In genomic region chr2:71780016-71780415, GRCm38 (mm10) we compare ENCODE assay signal across 22 mouse cellular contexts. TPM values are rescaled to one million over a fixed set of nuclear protein-coding genes. Genes with fewer than 3 reads are reported as not detected.
A peak's percentile ranks its signal among the peaks of the same experiment; 100 is the strongest.
DNase-seq lines count a peak whose midpoint lies in the region; ATAC-seq and TF ChIP-seq lines count a peak whose summit lies in the region.
"Had no signal": no experiment of that assay in that cellular context is flagged by ENCODE, and none has a peak within 500 bp of the region (broad histone marks: within the 10 kb centered on the region; RNA-seq: fewer than 3 reads in every experiment).

No protein-coding gene starts in this region.

- WGBS in heart, embryonic 11.5 days (ENCODE audit: insufficient replicate concordance): 57% methylated on average over 6 of the region's 6 CpGs
- WGBS in heart, adult 2 months: 55% methylated on average over 6 of the region's 6 CpGs
- WGBS in kidney, embryonic 14.5 days: 67% methylated on average over 6 of the region's 6 CpGs
- 63% methylated on average over 6 of the region's 6 CpGs for WGBS in neural tube, embryonic 13.5 days
- 70% methylated on average over 6 of the region's 6 CpGs for WGBS in neural tube, embryonic 15.5 days
- WGBS in stomach, embryonic 16.5 days: 69% methylated on average over 6 of the region's 6 CpGs

- intact Hi-C loops in heart, adult 2 months (cut with DNase I): no loop called here

- no peak for DNase-seq in heart, adult 2 months
- DNase-seq in kidney, adult 9 months: no peak
- DNase-seq in frontal cortex, postnatal 25 days (ENCODE audit: low spot score in 2 of 2): no peak
- DNase-seq: adrenal gland, adult 2 months; cerebellum, adult 9-10 months; gastrocnemius, postnatal 25 days; kidney, postnatal 36 days; left cerebral cortex, postnatal 4 days; liver; right cerebral cortex, postnatal 25 days had no signal

- H3K9me3 ChIP-seq in heart, embryonic 11.5 days (replicated peaks; ENCODE audit: control insufficient read depth, low read length): no peaks in the 10 kb centered on the region
- H3K9me3 ChIP-seq in kidney, embryonic 14.5 days (ENCODE audit: control insufficient read depth, low read length): no peaks in the 10 kb centered on the region
- H3K9me3 ChIP-seq in neural tube, embryonic 13.5 days: no peaks in the 10 kb centered on the region
- H3K9me3 ChIP-seq in neural tube, embryonic 15.5 days (replicated peaks): no peaks in the 10 kb centered on the region
- H3K9me3 ChIP-seq in stomach, embryonic 16.5 days (replicated peaks; ENCODE audit: control insufficient read depth, low read length): no peaks in the 10 kb centered on the region
- H3K9me3 ChIP-seq: forebrain, embryonic 15.5 days; hindbrain, embryonic 15.5 days; midbrain, embryonic 13.5 days; neural tube, embryonic 12.5 days had no signal

- no peaks in the 10 kb centered on the region for H3K27me3 ChIP-seq in heart, embryonic 11.5 days (ENCODE audit: control insufficient read depth, insufficient read depth, low read length)
- no peaks in the 10 kb centered on the region for H3K27me3 ChIP-seq in heart, adult 2 months (ENCODE audit: control insufficient read depth, insufficient read depth, low read length)
- no peaks in the 10 kb centered on the region for H3K27me3 ChIP-seq in kidney, embryonic 14.5 days (ENCODE audit: control insufficient read depth, insufficient read depth, low read length)
- no peaks in the 10 kb centered on the region for H3K27me3 ChIP-seq in neural tube, embryonic 13.5 days
- no peaks in the 10 kb centered on the region for H3K27me3 ChIP-seq in neural tube, embryonic 15.5 days (replicated peaks)
- H3K27me3 ChIP-seq in stomach, embryonic 16.5 days (ENCODE audit: control insufficient read depth, insufficient read depth, low read length): 0 out of 2 replicates have a peak, but pooled peaks cover 3% of the 10 kb centered on the region
- H3K27me3 ChIP-seq: forebrain, embryonic 15.5 days; hindbrain, embryonic 15.5 days; neural tube, embryonic 12.5 days had no signal

- no peak overlapping the region for H3K4me2 ChIP-seq in heart, embryonic 11.5 days
- H3K4me2 ChIP-seq in kidney, embryonic 14.5 days (replicated peaks; ENCODE audit: low read depth, low read length): no peak overlapping the region
- no peak overlapping the region for H3K4me2 ChIP-seq in neural tube, embryonic 13.5 days
- H3K4me2 ChIP-seq in neural tube, embryonic 15.5 days: no peak overlapping the region
- no peak overlapping the region for H3K4me2 ChIP-seq in stomach, embryonic 16.5 days (ENCODE audit: low read depth, low read length)
- H3K4me2 ChIP-seq: forebrain, embryonic 15.5 days; hindbrain, embryonic 15.5 days; midbrain, embryonic 13.5 days; neural tube, embryonic 12.5 days had no signal

- H3K4me1 ChIP-seq in heart, embryonic 11.5 days (ENCODE audit: control insufficient read depth, insufficient read depth, low read length): peaks cover 8% of the 10 kb centered on the region; the same call in 1 of the 2 replicates
- peaks cover 2% of the 10 kb centered on the region for H3K4me1 ChIP-seq in heart, adult 2 months (ENCODE audit: control insufficient read depth, insufficient read depth, low read length)
- H3K4me1 ChIP-seq in kidney, embryonic 14.5 days (ENCODE audit: control insufficient read depth, insufficient read depth, low read length): peaks cover 3% of the 10 kb centered on the region; the same call in 1 of the 2 replicates
- H3K4me1 ChIP-seq in neural tube, embryonic 13.5 days (replicated peaks): peaks cover 11% of the 10 kb centered on the region
- H3K4me1 ChIP-seq in neural tube, embryonic 15.5 days: peaks cover 10% of the 10 kb centered on the region
- no peaks in the 10 kb centered on the region for H3K4me1 ChIP-seq in stomach, embryonic 16.5 days (ENCODE audit: control insufficient read depth, insufficient read depth, low read length)

- no peak for TF ChIP-seq CTCF in heart, adult 2 months (IDR thresholded peaks at IDR 0.05)

- TF ChIP-seq POLR2A in heart, adult 2 months (IDR thresholded peaks at IDR 0.05; ENCODE audit: insufficient read depth, low read depth, low read length): no peak

- H3K9ac ChIP-seq in heart, embryonic 11.5 days (ENCODE audit: low read depth, low read length): no peak overlapping the region
- H3K9ac ChIP-seq in heart, adult 2 months (ENCODE audit: low read depth, low read length): no peak overlapping the region
- no peak overlapping the region for H3K9ac ChIP-seq in kidney, embryonic 14.5 days (ENCODE audit: low read depth, low read length)
- no peak overlapping the region for H3K9ac ChIP-seq in neural tube, embryonic 13.5 days
- no peak overlapping the region for H3K9ac ChIP-seq in neural tube, embryonic 15.5 days (replicated peaks)
- no peak overlapping the region for H3K9ac ChIP-seq in stomach, embryonic 16.5 days (ENCODE audit: low read length)
- H3K9ac ChIP-seq: forebrain, embryonic 15.5 days; hindbrain, embryonic 15.5 days; midbrain, embryonic 13.5 days; neural tube, embryonic 12.5 days had no signal

- no peak for TF ChIP-seq EP300 in heart, adult 2 months (IDR thresholded peaks at IDR 0.05; ENCODE audit: insufficient read depth, low read depth, low read length)

- no peaks in the 10 kb centered on the region for H3K36me3 ChIP-seq in heart, embryonic 11.5 days (ENCODE audit: control insufficient read depth, insufficient read depth, low read length)
- no peaks in the 10 kb centered on the region for H3K36me3 ChIP-seq in heart, adult 2 months (ENCODE audit: control insufficient read depth, insufficient read depth, low read length)
- no peaks in the 10 kb centered on the region for H3K36me3 ChIP-seq in kidney, embryonic 14.5 days (ENCODE audit: control insufficient read depth, insufficient read depth, low read length)
- no peaks in the 10 kb centered on the region for H3K36me3 ChIP-seq in neural tube, embryonic 13.5 days
- no peaks in the 10 kb centered on the region for H3K36me3 ChIP-seq in neural tube, embryonic 15.5 days
- H3K36me3 ChIP-seq in stomach, embryonic 16.5 days (ENCODE audit: control insufficient read depth, insufficient read depth, low read length): no peaks in the 10 kb centered on the region
- H3K36me3 ChIP-seq: forebrain, embryonic 15.5 days; hindbrain, embryonic 15.5 days; midbrain, embryonic 13.5 days; neural tube, embryonic 12.5 days had no signal

- ATAC-seq in heart, embryonic 11.5 days (replicated peaks; ENCODE audit: insufficient number of reproducible peaks, low FRiP score, low TSS enrichment): no peak
- ATAC-seq in kidney, embryonic 14.5 days (ENCODE audit: low FRiP score, low TSS enrichment): no peak
- ATAC-seq in neural tube, embryonic 13.5 days (ENCODE audit: low read depth): 0 out of 2 replicates have a peak, but pooled peaks have one; percentile 47
- no peak for ATAC-seq in neural tube, embryonic 15.5 days (ENCODE audit: low FRiP score)
- ATAC-seq in stomach, embryonic 16.5 days (ENCODE audit: insufficient read depth, low FRiP score): no peak
- ATAC-seq: forebrain, embryonic 15.5 days; intestine, postnatal 0 days; midbrain, embryonic 13.5 days had no signal

- 0 out of 2 replicates have a peak overlapping the region, but pooled peaks have one; percentile 50 for H3K27ac ChIP-seq in heart, embryonic 11.5 days (ENCODE audit: low read depth, low read length)
- no peak overlapping the region; the same call in 1 of the 2 replicates for H3K27ac ChIP-seq in heart, adult 2 months
- H3K27ac ChIP-seq in kidney, embryonic 14.5 days (ENCODE audit: low read depth, low read length): 0 out of 2 replicates have a peak overlapping the region, but pooled peaks have one; percentile 11
- H3K27ac ChIP-seq in neural tube, embryonic 13.5 days (replicated peaks): no peak overlapping the region
- no peak overlapping the region for H3K27ac ChIP-seq in neural tube, embryonic 15.5 days (replicated peaks)
- H3K27ac ChIP-seq in stomach, embryonic 16.5 days (ENCODE audit: low read length): peak overlapping the region; percentile 70; the same call in 1 of the 2 replicates
- H3K27ac ChIP-seq: forebrain, embryonic 15.5 days; hindbrain, embryonic 15.5 days; left cerebral cortex, adult 2 months; macrophage; midbrain, embryonic 13.5 days; neural tube, embryonic 12.5 days had no signal

- H3K79me2 ChIP-seq in heart, adult 2 months (replicated peaks; ENCODE audit: control insufficient read depth, insufficient read depth, low read length): no peaks in the 10 kb centered on the region

- no peak overlapping the region for H3K4me3 ChIP-seq in heart, embryonic 11.5 days (ENCODE audit: low read depth, low read length)
- H3K4me3 ChIP-seq in heart, adult 2 months: no peak overlapping the region
- H3K4me3 ChIP-seq in kidney, embryonic 14.5 days (ENCODE audit: low read length): no peak overlapping the region
- H3K4me3 ChIP-seq in neural tube, embryonic 13.5 days: no peak overlapping the region
- no peak overlapping the region for H3K4me3 ChIP-seq in neural tube, embryonic 15.5 days (replicated peaks)
- H3K4me3 ChIP-seq in stomach, embryonic 16.5 days (replicated peaks; ENCODE audit: low read length): no peak overlapping the region
- H3K4me3 ChIP-seq: forebrain, embryonic 15.5 days; hindbrain, embryonic 15.5 days; left cerebral cortex, adult 2 months; midbrain, embryonic 13.5 days; neural tube, embryonic 12.5 days had no signal

RNA-seq across cellular contexts. Expression of gene Itga6, which starts 34.6 kb away (rescaled TPM):
- 128 and 152 TPM in 2 replicates for polyA plus RNA-seq in heart, embryonic 11.5 days (2014; fragmentation: Nextera tagmentation; extraction: Ambion mirVana)
- total RNA-seq in heart, adult 2 months (2021): 10 to 100 TPM; 45.3 to 65.8 TPM
- 31.8 and 58.9 TPM in 2 replicates for polyA plus RNA-seq in heart, adult 2 months (2012; rRNA removed)
- 65.6 and 95.8 TPM in 2 replicates for polyA plus RNA-seq in kidney, embryonic 14.5 days (2014; fragmentation: Nextera tagmentation; extraction: Ambion mirVana)
- polyA plus RNA-seq in neural tube, embryonic 13.5 days (2015; fragmentation: Nextera tagmentation; extraction: Ambion mirVana): 24.6 and 26.3 TPM in 2 replicates
- 23.1 and 29.3 TPM in 2 replicates for polyA plus RNA-seq in neural tube, embryonic 15.5 days (2015; fragmentation: Nextera tagmentation; extraction: Ambion mirVana)
- 40.7 and 47.1 TPM in 2 replicates for polyA plus RNA-seq in stomach, embryonic 16.5 days (2015; fragmentation: Nextera tagmentation; extraction: Ambion mirVana)

Comparison
In these comparisons a context has a peak if more than half of its experiments do, and no peak if none do; other contexts are left out.
1. H3K27ac ChIP-seq: peak in heart, embryonic 11.5 days (single experiment), kidney, embryonic 14.5 days (single experiment) and stomach, embryonic 16.5 days (single experiment); none in heart, adult 2 months (single experiment), neural tube, embryonic 13.5 days (single experiment) and neural tube, embryonic 15.5 days (single experiment).